Mouse (Mus musculus): ENCODE measurements around the gene Stat5b.

Stat5b gene

DNA sequence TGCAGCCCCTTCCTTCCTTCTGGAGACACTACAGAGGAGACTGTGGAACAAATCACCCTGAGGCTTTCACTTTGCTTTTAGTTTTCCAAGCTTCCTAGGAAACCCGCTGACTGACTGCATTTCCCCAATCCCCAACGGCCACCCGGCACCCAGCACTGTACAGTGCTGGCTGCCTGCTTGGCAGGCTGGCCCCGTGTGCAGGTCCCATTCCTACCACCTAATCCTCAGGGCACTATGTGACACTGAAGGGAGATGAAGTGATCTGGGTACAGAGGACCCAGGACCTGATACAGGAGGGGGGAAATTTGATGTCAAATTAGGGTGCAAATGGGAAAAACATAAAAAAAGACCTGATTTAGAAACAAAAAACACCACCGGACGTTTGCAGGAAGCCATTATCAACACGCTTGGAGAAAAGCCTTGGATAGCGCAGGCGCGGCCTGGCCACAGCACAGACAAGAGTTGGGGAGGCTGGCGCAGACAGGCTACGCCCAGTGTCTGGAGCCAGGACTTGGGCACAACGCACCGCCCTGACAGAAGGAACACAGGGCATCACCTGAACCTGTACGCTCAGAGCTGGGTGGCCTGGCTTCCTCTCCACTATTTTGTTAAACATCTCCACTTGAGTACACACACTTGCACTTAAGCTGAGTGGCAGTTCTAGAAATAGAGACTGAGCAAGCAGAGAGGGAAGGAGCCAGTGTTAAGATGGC, 68.6 kb downstream of the Stat5b start:
- in situ Hi-C loops (cut with MboI; ENCODE audit: unreplicated experiment in 2 of 2), result no loop called here

DNA sequence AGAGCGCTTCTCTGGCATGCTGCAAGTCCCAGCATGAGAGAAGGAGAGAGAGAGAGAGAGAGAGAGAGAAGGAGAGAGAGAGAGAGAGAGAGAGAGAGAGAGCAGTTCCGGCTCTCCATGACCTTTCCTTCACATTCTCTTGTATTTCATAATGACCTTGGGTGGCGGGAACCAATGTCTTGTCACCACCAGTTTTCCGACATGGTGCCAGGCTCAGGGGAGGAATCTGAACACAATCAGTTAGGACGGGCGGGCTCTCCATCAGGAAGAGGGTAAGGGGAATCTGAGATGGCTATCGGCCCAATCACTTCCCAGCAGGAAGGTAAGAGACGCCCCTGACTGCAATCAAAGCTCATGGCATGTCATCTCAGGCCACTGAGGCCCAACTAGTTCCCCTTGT, 70.3 kb downstream of the Stat5b start:
- in situ Hi-C loops (cut with MboI; ENCODE audit: unreplicated experiment in 2 of 2), result no loop called here

GRCm38 (mm10) chr11:100778069-100778468, 72.5 kb downstream of the Stat5b start:
- in situ Hi-C loops (cut with MboI; ENCODE audit: unreplicated experiment in 2 of 2), result no loop called here

DNA sequence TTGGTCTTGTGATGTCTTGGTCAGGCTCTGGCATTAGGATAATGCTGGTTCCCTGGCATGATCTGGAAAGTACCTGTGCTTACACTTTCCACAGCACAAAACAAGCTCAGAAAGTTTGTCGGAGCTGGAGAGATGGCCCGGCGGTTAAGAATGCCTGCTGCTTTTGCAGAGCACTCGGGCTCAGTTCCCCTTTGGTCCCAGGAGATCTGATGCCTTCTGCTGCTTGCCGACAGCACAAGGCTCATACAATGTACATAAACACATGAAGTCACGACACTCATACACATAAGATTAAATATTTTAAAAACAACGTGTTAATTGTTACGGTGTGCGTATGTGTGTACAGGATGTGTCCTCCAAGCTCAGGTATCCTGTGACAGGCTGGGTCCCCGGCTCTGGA, 74.6 kb downstream of the Stat5b start:
- in situ Hi-C loops (cut with MboI; ENCODE audit: unreplicated experiment in 2 of 2), result no loop called here

DNA sequence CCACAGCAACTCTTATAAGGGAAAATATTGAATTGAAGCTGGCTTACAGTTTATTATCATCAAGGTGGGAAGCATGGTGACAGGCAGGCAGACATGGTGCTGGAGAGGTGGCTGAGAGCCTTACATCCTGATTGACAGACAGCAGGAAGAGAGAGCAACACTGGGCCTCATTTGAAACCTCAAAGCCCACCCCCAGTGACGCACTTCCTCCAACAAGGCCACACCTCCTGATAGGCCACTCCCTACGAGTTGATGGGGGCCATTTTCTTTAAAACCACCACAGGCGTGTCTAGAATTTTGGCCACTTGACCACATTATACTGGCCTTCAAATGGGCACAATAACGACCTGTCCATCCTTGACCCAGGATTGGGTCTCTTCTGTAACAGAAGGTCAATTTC, 76.3 kb downstream of the Stat5b start:
- in situ Hi-C loops (cut with MboI; ENCODE audit: unreplicated experiment in 2 of 2), result loop anchor here in 1 of 2 experiments (25.0 kb wide), 1 partner anchor 88 kb away; the partner anchor contains the start of genes Stat5a and Stat5b

GRCm38 (mm10) chr11:100770646-100771408, 79.7 kb downstream of the Stat5b start, which contains the start of gene Ghdc:
Ghdc (minus strand) TSS chr11:100770957.
- in situ Hi-C loops (cut with MboI; ENCODE audit: unreplicated experiment in 2 of 2), result loop anchor here in 1 of 2 experiments (25.0 kb wide), 1 partner anchor 91 kb away; the partner anchor contains the start of genes Stat5a and Stat5b

DNA sequence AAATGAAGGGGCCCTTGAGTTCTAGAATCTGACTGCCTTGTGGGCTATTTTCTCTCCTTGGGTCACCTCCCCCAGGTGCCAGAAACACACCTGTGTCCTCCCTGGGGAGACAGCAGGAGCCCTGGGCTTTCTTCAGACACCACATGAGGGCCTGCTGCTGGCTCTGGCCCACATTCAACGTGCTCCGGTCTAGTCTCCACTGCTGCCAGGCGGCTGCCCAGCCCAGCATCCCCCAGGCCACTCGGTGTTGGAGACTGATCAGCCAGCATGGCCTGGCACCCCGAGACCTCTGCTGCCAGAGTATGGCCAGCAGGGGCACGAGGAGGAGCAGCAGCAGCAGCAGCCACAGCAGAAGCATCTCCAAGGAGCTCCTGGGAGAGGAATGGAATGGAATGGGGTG, 80.5 kb downstream of the Stat5b start:
- in situ Hi-C loops (cut with MboI; ENCODE audit: unreplicated experiment in 2 of 2), result loop anchor here in 1 of 2 experiments (25.0 kb wide), 1 partner anchor 92 kb away; the partner anchor contains the start of genes Stat5a and Stat5b

DNA sequence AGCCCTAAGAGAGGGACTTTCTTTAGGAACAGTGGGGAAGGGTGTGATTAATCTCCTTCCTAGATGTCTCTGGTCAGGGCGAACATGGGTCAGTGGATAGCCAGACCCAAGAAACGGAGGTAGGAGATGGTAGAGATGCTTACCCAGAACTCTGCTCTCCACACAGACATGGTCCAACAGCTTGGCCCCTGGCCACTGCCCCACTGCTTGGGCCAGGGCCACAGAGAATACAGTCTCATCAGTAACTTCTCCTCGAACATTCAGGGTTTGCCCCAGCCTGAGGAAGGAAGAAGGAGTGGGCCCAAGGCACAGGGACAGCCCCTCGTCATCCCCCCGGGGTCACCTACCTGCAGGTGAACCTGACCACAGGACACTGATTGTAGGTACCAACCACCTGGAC, 82.7 kb downstream of the Stat5b start:
- in situ Hi-C loops (cut with MboI; ENCODE audit: unreplicated experiment in 2 of 2), result loop anchor here in 1 of 2 experiments (25.0 kb wide), 1 partner anchor 94 kb away; the partner anchor contains the start of genes Stat5a and Stat5b

GRCm38 (mm10) chr11:100766726-100767125, 83.8 kb downstream of the Stat5b start:
- in situ Hi-C loops (cut with MboI; ENCODE audit: unreplicated experiment in 2 of 2), result loop anchor here in 1 of 2 experiments (25.0 kb wide), 1 partner anchor 96 kb away; the partner anchor contains the start of genes Stat5a and Stat5b

- in situ Hi-C loops (cut with MboI; ENCODE audit: unreplicated experiment in 2 of 2), result loop anchor here in 1 of 2 experiments (5.0 to 25.0 kb wide), 2 partner anchors 46 to 99 kb away; partner anchors contain the start of genes Stat5a and Stat5b
Observed at GRCm38 (mm10) chr11:100762831-100763230, 87.7 kb downstream of the Stat5b start, which contains the start of gene Hcrt. Hcrt (minus strand) TSS chr11:100762931.

DNA sequence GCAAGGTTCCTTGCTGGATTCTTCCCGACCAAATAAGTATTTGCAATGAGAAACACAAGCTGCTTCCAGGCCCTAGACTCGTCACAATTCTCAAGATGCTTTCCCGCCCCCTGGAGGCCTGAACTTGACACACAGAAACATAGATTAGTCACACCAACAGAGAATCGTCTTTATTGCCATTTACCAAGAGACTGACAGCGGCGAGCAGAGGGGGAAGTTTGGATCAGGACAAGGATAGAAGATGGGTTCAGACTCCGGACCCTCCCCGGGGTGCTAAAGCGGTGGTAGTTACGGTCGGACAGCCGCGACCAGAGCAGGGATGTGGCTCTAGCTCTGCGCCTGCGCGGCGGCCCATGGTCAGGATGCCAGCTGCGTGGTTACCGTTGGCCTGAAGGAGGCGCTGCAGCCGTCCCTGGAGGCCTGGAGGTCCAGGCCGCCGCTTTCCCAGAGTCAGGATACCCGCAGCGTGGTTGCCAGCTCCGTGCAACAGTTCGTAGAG, 88.9 kb downstream of the Stat5b start:
- in situ Hi-C loops (cut with MboI; ENCODE audit: unreplicated experiment in 2 of 2), result loop anchor here in 1 of 2 experiments (5.0 to 25.0 kb wide), 2 partner anchors 44 to 101 kb away; partner anchors contain the start of genes Stat5a and Stat5b

DNA sequence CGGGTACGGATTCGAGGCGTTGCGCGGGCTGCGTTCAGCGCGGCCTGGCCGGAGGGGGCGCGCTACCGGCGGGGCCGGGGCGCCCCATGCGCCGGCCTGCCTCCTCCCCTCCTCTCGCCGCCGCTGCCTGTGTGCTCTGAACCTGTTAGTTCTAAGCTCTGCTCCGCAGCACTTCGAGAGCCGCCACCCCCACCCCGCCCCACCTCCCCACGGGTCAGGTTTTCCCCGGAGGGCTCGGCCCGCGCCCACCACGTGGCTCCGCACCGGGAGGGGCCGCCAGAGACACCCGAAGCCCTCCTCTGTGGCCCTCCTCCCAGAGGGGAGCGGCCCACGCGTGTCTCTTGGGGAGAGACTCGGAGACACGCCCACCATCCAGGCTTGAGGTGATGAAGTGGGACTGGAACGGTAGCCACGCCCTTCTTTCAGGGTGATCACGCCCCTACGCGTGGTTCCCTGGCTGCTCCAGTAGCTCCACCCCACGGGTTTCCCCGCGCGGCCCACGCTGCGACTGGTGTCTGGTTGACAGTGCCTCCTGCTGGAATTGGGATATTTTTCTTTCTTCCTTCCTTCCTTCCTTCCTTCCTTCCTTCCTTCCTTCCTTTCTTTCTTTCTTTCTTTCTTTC, 90.8 kb downstream of the Stat5b start, which contains the start of gene Kcnh4:
Gene Kcnh4 (minus strand): TSS at position 332 of the 623 bp plus-strand sequence.
- in situ Hi-C loops (cut with MboI; ENCODE audit: unreplicated experiment in 2 of 2), result loop anchor here in 1 of 2 experiments (5.0 to 25.0 kb wide), 2 partner anchors 42 to 103 kb away; partner anchors contain the start of genes Stat5a and Stat5b

DNA sequence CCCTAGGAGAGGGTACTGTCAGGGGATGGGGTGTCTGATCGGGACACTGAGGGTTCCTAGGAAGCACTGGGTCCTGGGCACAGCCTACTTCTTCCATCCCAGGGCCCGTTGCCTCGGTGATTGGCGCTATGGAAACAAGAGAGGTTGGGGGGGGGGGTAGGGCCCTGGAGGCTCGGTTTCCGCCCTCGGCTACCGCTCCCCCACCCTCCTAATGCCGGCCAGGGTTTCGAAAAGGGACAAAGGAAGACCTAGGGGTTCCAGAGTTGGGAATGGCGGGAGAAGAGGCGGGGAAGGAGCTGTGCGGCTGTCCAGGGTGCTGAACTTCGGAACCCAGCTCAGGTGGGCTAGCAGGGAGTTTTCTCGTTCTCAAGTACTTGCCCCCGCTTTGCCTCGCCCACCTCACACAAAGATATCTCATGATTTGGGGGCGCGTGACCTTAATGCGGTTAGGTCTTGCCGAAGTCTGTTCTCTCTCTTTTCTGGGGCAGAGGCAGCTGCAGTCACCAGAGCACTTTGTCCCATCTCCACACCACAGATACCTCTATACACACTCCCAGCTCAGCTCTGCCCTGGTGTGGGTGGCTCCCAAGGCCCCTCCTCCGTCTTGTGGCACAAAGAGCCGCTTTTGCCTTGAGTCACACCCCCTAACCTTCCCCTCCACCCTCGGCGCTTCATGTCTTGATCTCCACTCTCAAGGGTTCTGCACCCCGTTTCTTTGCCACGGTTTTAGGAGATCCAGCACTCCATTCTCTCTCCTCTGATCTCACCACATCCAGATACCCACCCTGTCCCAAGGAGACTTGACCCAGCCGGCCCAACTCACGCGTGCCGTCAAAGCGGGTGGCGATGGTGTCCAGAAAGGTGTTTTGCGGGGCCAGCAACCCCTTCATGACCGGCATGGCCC, 91.6 kb downstream of the Stat5b start:
- in situ Hi-C loops (cut with MboI; ENCODE audit: unreplicated experiment in 2 of 2), result loop anchor here in 1 of 2 experiments (25.0 kb wide), 1 partner anchor 103 kb away; the partner anchor contains the start of genes Stat5a and Stat5b

DNA sequence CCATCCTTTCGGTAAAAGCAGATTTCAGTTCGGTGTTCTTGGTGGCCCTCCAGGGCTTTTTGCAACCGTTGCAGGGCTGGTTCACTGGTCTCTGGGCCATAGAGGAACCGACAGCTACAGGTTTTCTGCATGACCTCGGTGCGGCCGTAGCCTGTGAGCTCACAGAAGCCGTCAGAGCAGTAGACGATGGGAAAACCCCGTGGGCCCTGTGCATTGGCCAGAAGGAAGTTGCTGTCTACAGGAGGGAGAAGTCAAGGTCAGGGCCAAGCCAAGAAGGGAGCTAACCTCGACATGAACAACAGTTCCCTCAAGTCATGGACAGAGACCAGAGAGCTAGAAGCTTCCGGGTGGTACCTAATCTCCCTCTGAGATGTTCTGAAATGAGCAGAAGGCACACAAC, 93.0 kb downstream of the Stat5b start:
- in situ Hi-C loops (cut with MboI; ENCODE audit: unreplicated experiment in 2 of 2), result loop anchor here in 1 of 2 experiments (25.0 kb wide), 1 partner anchor 105 kb away; the partner anchor contains the start of genes Stat5a and Stat5b

- in situ Hi-C loops (cut with MboI; ENCODE audit: unreplicated experiment in 2 of 2), result loop anchor here in 1 of 2 experiments (25.0 kb wide), 1 partner anchor 106 kb away; the partner anchor contains the start of genes Stat5a and Stat5b
Observed at GRCm38 (mm10) chr11:100756476-100756875, 94.0 kb downstream of the Stat5b start.

DNA sequence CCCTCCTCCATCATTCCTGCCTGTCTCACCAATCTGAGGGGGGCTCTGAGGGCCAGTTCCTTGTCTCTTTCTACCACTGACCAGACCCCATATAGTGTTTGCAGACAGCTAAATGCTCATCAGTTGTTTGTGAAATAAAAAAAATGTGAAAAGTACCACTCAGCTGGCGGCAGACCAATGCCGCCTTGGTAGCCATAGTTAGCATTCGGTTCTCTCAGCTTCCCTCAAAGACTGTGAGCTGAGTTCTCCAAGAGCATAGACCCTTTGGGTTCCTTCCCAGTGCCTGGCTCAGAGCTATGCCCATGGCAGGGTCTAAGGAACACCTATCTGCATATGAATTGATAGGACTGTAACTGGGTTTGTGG, 95.8 kb downstream of the Stat5b start:
- in situ Hi-C loops (cut with MboI; ENCODE audit: unreplicated experiment in 2 of 2), result loop anchor here (5.0 to 25.0 kb wide), 2 partner anchors 37 to 108 kb away; partner anchors contain the start of genes Stat5a (in 1 of the 2) and Stat5b (in 1 of the 2)

GRCm38 (mm10) chr11:100754021-100754692, 96.4 kb downstream of the Stat5b start:
- in situ Hi-C loops (cut with MboI; ENCODE audit: unreplicated experiment in 2 of 2), result loop anchor here (5.0 to 25.0 kb wide), 2 partner anchors 37 to 108 kb away; partner anchors contain the start of genes Stat5a (in 1 of the 2) and Stat5b (in 1 of the 2)

DNA sequence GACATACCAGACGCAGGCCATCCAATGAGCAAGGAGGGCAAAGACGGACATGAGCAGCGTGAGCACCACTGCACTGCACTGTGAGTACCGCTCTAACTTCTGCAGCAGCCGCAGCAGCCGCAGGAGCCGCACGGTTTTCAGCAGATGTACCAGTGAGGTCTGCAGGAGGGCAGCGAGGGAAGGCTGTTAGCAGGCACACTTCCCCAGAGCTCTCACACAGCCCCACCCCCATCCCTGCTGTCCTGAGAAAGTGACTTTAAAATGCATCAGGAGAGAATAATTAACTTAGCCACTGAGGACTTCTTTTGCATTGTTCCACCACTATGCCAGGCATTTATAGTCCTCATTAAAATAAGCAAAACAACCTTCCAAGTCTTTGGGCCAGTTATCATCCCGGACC, 98.2 kb downstream of the Stat5b start:
- in situ Hi-C loops (cut with MboI; ENCODE audit: unreplicated experiment in 2 of 2), result loop anchor here (5.0 to 25.0 kb wide), 2 partner anchors 35 to 110 kb away; partner anchors contain the start of genes Stat5a (in 1 of the 2) and Stat5b (in 1 of the 2)
